Mouse (Mus musculus): Measurements from ENCODE around the gene Fbxl13. TPM values are rescaled to one million over a fixed set of nuclear protein-coding genes. Genes with fewer than 3 reads are reported as not detected.

Fbxl13 gene
- polyA plus RNA-seq, 1 experiment from 2014 or later = 0.13 TPM

- Histone ChIP-seq H3K9me3 (no peaks in the 10 kb centered on the region), H3K36me3 (peaks cover 37% of the 10 kb centered on the region), H3K4me1 (replicated peaks) (peaks cover 32% of the 10 kb centered on the region), H3K27ac (0 out of 2 replicates have a peak overlapping the region, but pooled peaks have one; percentile 7), H3K4me2 (no peak overlapping the region), H3K4me3 (replicated peaks) (no peak overlapping the region), H3K9ac (replicated peaks) (no peak overlapping the region), H3K27me3 (no peaks in the 10 kb centered on the region)
- no peak for ATAC-seq (ENCODE audit: insufficient number of reproducible peaks, insufficient read depth, low FRiP score, low TSS enrichment, low read depth)
- WGBS = 54% methylated on average over 21 of the region's 21 CpGs
These were observed 70.8 kb downstream of the Fbxl13 start for GRCm38 (mm10) chr5:21574386-21575209.

GRCm38 (mm10) chr5:21572764-21573416 lies 72.5 kb downstream of the Fbxl13 start:
- no peak overlapping the region for H3K4me2 ChIP-seq
- 28% methylated on average over 3 of the region's 3 CpGs for WGBS
- ATAC-seq (ENCODE audit: insufficient number of reproducible peaks, insufficient read depth, low FRiP score, low TSS enrichment, low read depth) = no peak
- peaks cover 41% of the 10 kb centered on the region for H3K36me3 ChIP-seq
- H3K27ac ChIP-seq = no peak overlapping the region
- H3K4me3 ChIP-seq (replicated peaks) = no peak overlapping the region
- no peak overlapping the region for H3K9ac ChIP-seq (replicated peaks)
- peaks cover 41% of the 10 kb centered on the region for H3K4me1 ChIP-seq (replicated peaks)
- no peaks in the 10 kb centered on the region for H3K9me3 ChIP-seq
- no peaks in the 10 kb centered on the region for H3K27me3 ChIP-seq

- WGBS = 54% methylated on average over 1 of the region's 1 CpGs
- Histone ChIP-seq H3K36me3 (peaks cover 27% of the 10 kb centered on the region), H3K4me1 (replicated peaks) (peaks cover 30% of the 10 kb centered on the region), H3K4me3 (replicated peaks) (no peak overlapping the region), H3K27me3 (no peaks in the 10 kb centered on the region), H3K9ac (replicated peaks) (no peak overlapping the region), H3K27ac (peak overlapping the region; percentile 73), H3K9me3 (no peaks in the 10 kb centered on the region), H3K4me2 (no peak overlapping the region)
- no peak for ATAC-seq (ENCODE audit: insufficient number of reproducible peaks, insufficient read depth, low FRiP score, low TSS enrichment, low read depth)
These were observed 77.7 kb downstream of the Fbxl13 start for GRCm38 (mm10) chr5:21567784-21568183.

GRCm38 (mm10) chr5:21565392-21566065 lies 79.9 kb downstream of the Fbxl13 start:
- no peak for ATAC-seq (ENCODE audit: insufficient number of reproducible peaks, insufficient read depth, low FRiP score, low TSS enrichment, low read depth)
- peaks cover 21% of the 10 kb centered on the region for H3K4me1 ChIP-seq (replicated peaks)
- no peaks in the 10 kb centered on the region for H3K9me3 ChIP-seq
- H3K4me2 ChIP-seq = no peak overlapping the region
- no peak overlapping the region for H3K4me3 ChIP-seq (replicated peaks)
- no peaks in the 10 kb centered on the region for H3K27me3 ChIP-seq
- 0 out of 2 replicates have a peak overlapping the region, but pooled peaks have one; percentile 17 for H3K27ac ChIP-seq
- 91% methylated on average over 9 of the region's 9 CpGs for WGBS
- H3K9ac ChIP-seq (replicated peaks) = no peak overlapping the region
- H3K36me3 ChIP-seq = peaks cover 32% of the 10 kb centered on the region

- ATAC-seq (ENCODE audit: insufficient number of reproducible peaks, insufficient read depth, low FRiP score, low TSS enrichment, low read depth) = no peak
- H3K4me1 ChIP-seq (replicated peaks) = peaks cover 20% of the 10 kb centered on the region
- no peak overlapping the region for H3K9ac ChIP-seq (replicated peaks)
- no peak overlapping the region for H3K27ac ChIP-seq
- no peaks in the 10 kb centered on the region for H3K27me3 ChIP-seq
- WGBS = 81% methylated on average over 2 of the region's 2 CpGs
- no peaks in the 10 kb centered on the region for H3K9me3 ChIP-seq
- no peak overlapping the region for H3K4me3 ChIP-seq (replicated peaks)
- H3K4me2 ChIP-seq = no peak overlapping the region
- H3K36me3 ChIP-seq = peaks cover 23% of the 10 kb centered on the region
These were observed 81.5 kb downstream of the Fbxl13 start for GRCm38 (mm10) chr5:21563936-21564335.

GRCm38 (mm10) chr5:21556502-21556901 lies 88.9 kb downstream of the Fbxl13 start:
- Histone ChIP-seq H3K36me3 (peaks cover 18% of the 10 kb centered on the region), H3K27me3 (no peaks in the 10 kb centered on the region), H3K4me1 (replicated peaks) (peaks cover 10% of the 10 kb centered on the region; the same call in 1 of the 2 replicates), H3K4me3 (replicated peaks) (no peak overlapping the region), H3K9ac (replicated peaks) (no peak overlapping the region), H3K27ac (no peak overlapping the region), H3K9me3 (no peaks in the 10 kb centered on the region), H3K4me2 (no peak overlapping the region)
- ATAC-seq (ENCODE audit: insufficient number of reproducible peaks, insufficient read depth, low FRiP score, low TSS enrichment, low read depth) = no peak
- 76% methylated on average over 3 of the region's 3 CpGs for WGBS

- ATAC-seq (ENCODE audit: insufficient number of reproducible peaks, insufficient read depth, low FRiP score, low TSS enrichment, low read depth) = no peak
- Histone ChIP-seq H3K27ac (no peak overlapping the region), H3K4me2 (no peak overlapping the region), H3K36me3 (peaks cover 8% of the 10 kb centered on the region), H3K9ac (replicated peaks) (no peak overlapping the region), H3K4me3 (replicated peaks) (no peak overlapping the region), H3K27me3 (no peaks in the 10 kb centered on the region), H3K4me1 (replicated peaks) (peaks cover 10% of the 10 kb centered on the region; the same call in 1 of the 2 replicates), H3K9me3 (no peaks in the 10 kb centered on the region)
- 79% methylated on average over 1 of the region's 1 CpGs for WGBS
These were observed 90.7 kb downstream of the Fbxl13 start for GRCm38 (mm10) chr5:21554732-21555131.

- Histone ChIP-seq H3K27ac (no peak overlapping the region), H3K9ac (replicated peaks) (no peak overlapping the region), H3K36me3 (peaks cover 12% of the 10 kb centered on the region), H3K4me3 (replicated peaks) (no peak overlapping the region), H3K4me2 (no peak overlapping the region), H3K9me3 (no peaks in the 10 kb centered on the region), H3K4me1 (replicated peaks) (peaks cover 10% of the 10 kb centered on the region; the same call in 1 of the 2 replicates), H3K27me3 (no peaks in the 10 kb centered on the region)
- no peak for ATAC-seq (ENCODE audit: insufficient number of reproducible peaks, insufficient read depth, low FRiP score, low TSS enrichment, low read depth)
- 75% methylated on average over 4 of the region's 4 CpGs for WGBS
These were observed 91.7 kb downstream of the Fbxl13 start for GRCm38 (mm10) chr5:21553685-21554084.

GRCm38 (mm10) chr5:21547005-21547404 lies 98.4 kb downstream of the Fbxl13 start:
- no peak overlapping the region for H3K4me3 ChIP-seq (replicated peaks)
- H3K27me3 ChIP-seq = no peaks in the 10 kb centered on the region
- H3K9me3 ChIP-seq = peaks cover 5% of the 10 kb centered on the region; the same call in 1 of the 2 replicates
- H3K4me2 ChIP-seq = no peak overlapping the region
- peaks cover 30% of the 10 kb centered on the region for H3K4me1 ChIP-seq (replicated peaks)
- no peak for ATAC-seq (ENCODE audit: insufficient number of reproducible peaks, insufficient read depth, low FRiP score, low TSS enrichment, low read depth)
- WGBS = 73% methylated on average over 8 of the region's 8 CpGs
- H3K9ac ChIP-seq (replicated peaks) = no peak overlapping the region
- peaks cover 21% of the 10 kb centered on the region for H3K36me3 ChIP-seq
- no peak overlapping the region for H3K27ac ChIP-seq

- ATAC-seq (ENCODE audit: insufficient number of reproducible peaks, insufficient read depth, low FRiP score, low TSS enrichment, low read depth) = no peak
- H3K9me3 ChIP-seq = peaks cover 5% of the 10 kb centered on the region; the same call in 1 of the 2 replicates
- peaks cover 30% of the 10 kb centered on the region for H3K4me1 ChIP-seq (replicated peaks)
- no peak overlapping the region for H3K27ac ChIP-seq
- H3K27me3 ChIP-seq = no peaks in the 10 kb centered on the region
- WGBS = 90% methylated on average over 4 of the region's 4 CpGs
- H3K9ac ChIP-seq (replicated peaks) = no peak overlapping the region
- peaks cover 14% of the 10 kb centered on the region for H3K36me3 ChIP-seq
- H3K4me2 ChIP-seq = peak overlapping the region; percentile 61
- H3K4me3 ChIP-seq (replicated peaks) = peak overlapping the region; percentile 48
These were observed 99.6 kb downstream of the Fbxl13 start for GRCm38 (mm10) chr5:21545786-21546185.

GRCm38 (mm10) chr5:21545227-21545626 lies 100.2 kb downstream of the Fbxl13 start:
- peaks cover 30% of the 10 kb centered on the region for H3K4me1 ChIP-seq (replicated peaks)
- no peak overlapping the region for H3K9ac ChIP-seq (replicated peaks)
- H3K4me3 ChIP-seq (replicated peaks) = peak overlapping the region; percentile 48
- no peaks in the 10 kb centered on the region for H3K27me3 ChIP-seq
- no peak overlapping the region for H3K27ac ChIP-seq
- peaks cover 14% of the 10 kb centered on the region for H3K36me3 ChIP-seq
- H3K9me3 ChIP-seq = peaks cover 5% of the 10 kb centered on the region; the same call in 1 of the 2 replicates
- ATAC-seq (ENCODE audit: insufficient number of reproducible peaks, insufficient read depth, low FRiP score, low TSS enrichment, low read depth) = no peak
- peak overlapping the region; percentile 61 for H3K4me2 ChIP-seq
